Mouse (Mus musculus) MEL (cell line): ENCODE data around the gene Fkbp9. TPM values are rescaled to one million over a fixed set of nuclear protein-coding genes. Genes with fewer than 3 reads are reported as not detected.

Experiments used
- DNase-seq: peaks from one replicate; pipeline ENCODE4 v3.0.0; 2011; ENCODE audit warnings: low read depth, low spot score
- H3K27ac ChIP-seq: 2 replicates; pipeline ENCODE4 v1.5.1; 2012; ENCODE audit warnings: low read depth, mild to moderate bottlenecking, control low read depth, low read length, moderate library complexity; ENCODE audit not compliant: control insufficient read depth
- H3K27me3 ChIP-seq, 2 experiments: fragments of 150-350 bp in 1 of 2; sonication (generic) in 1 of 2; 2 replicates each; pipeline ENCODE4 v1.6.1; 2012; ENCODE audit warnings: low read length in 2 of 2, mild to moderate bottlenecking in 2 of 2, improper control_type of control experiment in 1 of 2, moderate library complexity in 1 of 2; ENCODE audit not compliant: insufficient read depth in 2 of 2, control insufficient read depth in 1 of 2
- H3K36me3 ChIP-seq, 2 experiments: 2 replicates each; pipeline ENCODE4 v1.6.1; 2012 to 2014; ENCODE audit warnings: low read length in 2 of 2, improper control_type of control experiment in 1 of 2, inconsistent platforms in 1 of 2, mild to moderate bottlenecking in 1 of 2; ENCODE audit not compliant: insufficient read depth in 2 of 2, control insufficient read depth in 1 of 2
- H3K4me1 ChIP-seq, 2 experiments: fragments of 150-350 bp in 1 of 2; sonication (generic) in 1 of 2; 2 replicates each; pipeline ENCODE4 v1.6.1; 2012; ENCODE audit warnings: low read length in 2 of 2, improper control_type of control experiment in 1 of 2, mild to moderate bottlenecking in 1 of 2; ENCODE audit not compliant: insufficient read depth in 2 of 2, control insufficient read depth in 1 of 2
- H3K4me3 ChIP-seq, 2 experiments: fragments of 150-350 bp in 1 of 2; sonication (generic) in 1 of 2; 2 replicates each; pipeline ENCODE4 v1.5.1; 2012; ENCODE audit warnings: low read depth in 2 of 2, low read length in 2 of 2, mild to moderate bottlenecking in 2 of 2, moderate library complexity in 2 of 2, control low read depth in 1 of 2, improper control_type of control experiment in 1 of 2; ENCODE audit not compliant: control insufficient read depth in 1 of 2, insufficient read depth in 1 of 2
- H3K79me2 ChIP-seq: 2 replicates; pipeline ENCODE4 v1.6.1; 2012; ENCODE audit warnings: mild to moderate bottlenecking, low read length, moderate library complexity; ENCODE audit not compliant: control insufficient read depth, poor library complexity, insufficient read depth
- H3K9ac ChIP-seq: 2 replicates; pipeline ENCODE4 v1.6.1; 2012; ENCODE audit warnings: low read depth, mild to moderate bottlenecking, control low read depth, low read length, moderate library complexity; ENCODE audit not compliant: control insufficient read depth, poor library complexity, severe bottlenecking
- H3K9me3 ChIP-seq: fragments of 150-350 bp; sonication (generic); replicated peaks from 2 replicates; pipeline ENCODE4 v1.6.1; 2012; ENCODE audit warnings: mild to moderate bottlenecking, low read length, improper control_type of control experiment, moderate library complexity; ENCODE audit not compliant: insufficient read depth
- CHD1 ChIP-seq: IDR thresholded peaks from 2 replicates; pipeline ENCODE4 v1.6.1; 2012; ENCODE audit warnings: low read depth, mild to moderate bottlenecking, inconsistent platforms, low read length, improper control_type of control experiment
- CHD2 ChIP-seq: IDR thresholded peaks from 2 replicates; pipeline ENCODE4 v1.6.1; 2011; ENCODE audit warnings: low read length, improper control_type of control experiment
- CTCF ChIP-seq, 3 experiments: IDR thresholded peaks in 2 of 3; conservative IDR thresholded peaks in 1 of 3; 2 replicates each; pipeline ENCODE4 v1.5.1; 2011 to 2012; ENCODE audit warnings: low read length in 3 of 3, low read depth in 2 of 3, mild to moderate bottlenecking in 2 of 3, improper control_type of control experiment in 1 of 3, inconsistent platforms in 1 of 3, mixed read lengths in 1 of 3, moderate library complexity in 1 of 3; ENCODE audit not compliant: control insufficient read depth in 1 of 3, insufficient read depth in 1 of 3, poor library complexity in 1 of 3, severe bottlenecking in 1 of 3
- ETS1 ChIP-seq: IDR thresholded peaks from 2 replicates; pipeline ENCODE4 v1.6.1; 2012; ENCODE audit warnings: low read depth, mild to moderate bottlenecking, inconsistent platforms, low read length, improper control_type of control experiment, moderate library complexity
- GABPA ChIP-seq: IDR thresholded peaks from 2 replicates; pipeline ENCODE4 v1.6.1; 2012; ENCODE audit warnings: low read depth, mild to moderate bottlenecking, inconsistent platforms, low read length, improper control_type of control experiment, moderate library complexity
- GATA1 ChIP-seq: IDR thresholded peaks from 2 replicates; pipeline ENCODE4 v1.6.1; 2011; ENCODE audit warnings: low read depth, low read length, improper control_type of control experiment
- HCFC1 ChIP-seq: IDR thresholded peaks from 2 replicates; pipeline ENCODE4 v1.6.1; 2012; ENCODE audit warnings: low read depth, mild to moderate bottlenecking, inconsistent platforms, low read length, improper control_type of control experiment, moderate library complexity
- JUND ChIP-seq: IDR thresholded peaks from 2 replicates; pipeline ENCODE4 v1.6.1; 2011; ENCODE audit warnings: low read depth, mild to moderate bottlenecking, improper control_type of control experiment, low read length
- KAT2A ChIP-seq: conservative IDR thresholded peaks from 2 replicates; pipeline ENCODE4 v1.6.1; 2012; ENCODE audit warnings: low read depth, low read length, improper control_type of control experiment, inconsistent platforms
- MAX ChIP-seq: IDR thresholded peaks from 2 replicates; pipeline ENCODE4 v1.6.1; 2011; ENCODE audit warnings: low read length, improper control_type of control experiment
- MAZ ChIP-seq: IDR thresholded peaks from 2 replicates; pipeline ENCODE4 v1.6.1; 2012; ENCODE audit warnings: low read depth, mild to moderate bottlenecking, inconsistent platforms, low read length, improper control_type of control experiment
- MEF2A ChIP-seq: IDR thresholded peaks from 2 replicates; pipeline ENCODE4 v1.6.1; 2014; ENCODE audit warnings: low read depth, mild to moderate bottlenecking, inconsistent platforms, low read length, improper control_type of control experiment; ENCODE audit not compliant: poor library complexity, insufficient replicate concordance, severe bottlenecking; ENCODE audit errors: extremely low read depth
- MXI1 ChIP-seq: IDR thresholded peaks from 2 replicates; pipeline ENCODE4 v1.6.1; 2011; ENCODE audit warnings: mild to moderate bottlenecking, low read depth, low read length, improper control_type of control experiment
- MYB ChIP-seq: IDR thresholded peaks from 2 replicates; pipeline ENCODE4 v1.6.1; 2011; ENCODE audit warnings: mild to moderate bottlenecking, low read depth, low read length, improper control_type of control experiment
- MYC ChIP-seq: IDR thresholded peaks from 2 replicates; pipeline ENCODE4 v1.6.1; 2011; ENCODE audit warnings: low read depth, mild to moderate bottlenecking, low read length, improper control_type of control experiment, moderate library complexity
- NELFE ChIP-seq: IDR thresholded peaks from 2 replicates; pipeline ENCODE4 v1.6.1; 2011; ENCODE audit warnings: low read depth, low read length, improper control_type of control experiment
- NRF1 ChIP-seq: IDR thresholded peaks from 2 replicates; pipeline ENCODE4 v1.6.1; 2014; ENCODE audit warnings: low read depth, mild to moderate bottlenecking, inconsistent platforms, low read length, improper control_type of control experiment, moderate library complexity; ENCODE audit not compliant: poor library complexity, insufficient read depth, severe bottlenecking
- POLR2AphosphoS2 ChIP-seq: IDR thresholded peaks from 2 replicates; pipeline ENCODE4 v1.6.1; 2011; ENCODE audit warnings: low read length, improper control_type of control experiment
- POLR2AphosphoS5 ChIP-seq: IDR thresholded peaks from 2 replicates; pipeline ENCODE4 v1.6.1; 2012; ENCODE audit warnings: low read depth, borderline replicate concordance, mild to moderate bottlenecking, inconsistent platforms, low read length, moderate library complexity, mixed read lengths
- RAD21 ChIP-seq: IDR thresholded peaks from 2 replicates; pipeline ENCODE4 v1.6.1; 2011; ENCODE audit warnings: mild to moderate bottlenecking, low read depth, low read length, improper control_type of control experiment
- SIN3A ChIP-seq: IDR thresholded peaks from 2 replicates; pipeline ENCODE4 v1.6.1; 2012; ENCODE audit warnings: low read length, improper control_type of control experiment, inconsistent platforms
- SMC3 ChIP-seq: IDR thresholded peaks from 2 replicates; pipeline ENCODE4 v1.6.1; 2011; ENCODE audit warnings: low read depth, low read length, improper control_type of control experiment
- TBP ChIP-seq: IDR thresholded peaks from 2 replicates; pipeline ENCODE4 v1.8.0; 2011; ENCODE audit warnings: low read depth, low read length, improper control_type of control experiment
- TCF12 ChIP-seq: IDR thresholded peaks from 2 replicates; pipeline ENCODE4 v1.6.1; 2014; ENCODE audit warnings: low read depth, mild to moderate bottlenecking, inconsistent platforms, low read length, improper control_type of control experiment, moderate library complexity
- UBTF ChIP-seq: IDR thresholded peaks from 2 replicates; pipeline ENCODE4 v1.6.1; 2012; ENCODE audit warnings: low read depth, mild to moderate bottlenecking, inconsistent platforms, low read length, improper control_type of control experiment, moderate library complexity, borderline replicate concordance; ENCODE audit not compliant: insufficient read depth
- USF1 ChIP-seq: IDR thresholded peaks from 2 replicates; pipeline ENCODE4 v1.6.1; 2014; ENCODE audit warnings: low read depth, mild to moderate bottlenecking, inconsistent platforms, low read length, improper control_type of control experiment, moderate library complexity
- ZC3H11A ChIP-seq: IDR thresholded peaks from 2 replicates; pipeline ENCODE4 v1.6.1; 2012; ENCODE audit warnings: low read depth, mild to moderate bottlenecking, inconsistent platforms, low read length, improper control_type of control experiment
- ZKSCAN1 ChIP-seq: IDR thresholded peaks from 2 replicates; pipeline ENCODE4 v1.6.1; 2012; ENCODE audit warnings: low read depth, mild to moderate bottlenecking, inconsistent platforms, low read length, improper control_type of control experiment, moderate library complexity
- ZMIZ1 ChIP-seq: IDR thresholded peaks from 2 replicates; pipeline ENCODE4 v1.6.1; 2012; ENCODE audit warnings: low read depth, mild to moderate bottlenecking, inconsistent platforms, low read length, improper control_type of control experiment, moderate library complexity
- ZNF384 ChIP-seq: IDR thresholded peaks from 2 replicates; pipeline ENCODE4 v1.6.1; 2012; ENCODE audit warnings: low read depth, mild to moderate bottlenecking, inconsistent platforms, low read length, improper control_type of control experiment
- polyA plus RNA-seq, 2 experiments: library from polyadenylated mRNA; stranded (reverse) in 1 of 2; unstranded in 1 of 2; fragments of >175 nt in 1 of 2; fragments of >200 nt in 1 of 2; gene quantifications; 2 replicates each; pipeline versions ENCODE4 v1.2.1 to v1.2.4; 2012; ENCODE audit warnings: low replicate concordance in 2 of 2, low read depth in 1 of 2; ENCODE audit not compliant: insufficient read length in 2 of 2, insufficient read depth in 1 of 2, missing spikeins in 1 of 2
- total RNA-seq: library from RNA; depleted of rRNA; stranded (reverse); fragments of 300-350 nt; gene quantifications from 2 replicates; pipeline ENCODE4 v1.2.3, GENCODE M21; 2012

Gene Fkbp9
- total and polyA plus RNA-seq, 3 experiments = 3.0 to 19.5 TPM; not detected in 1

DNA sequence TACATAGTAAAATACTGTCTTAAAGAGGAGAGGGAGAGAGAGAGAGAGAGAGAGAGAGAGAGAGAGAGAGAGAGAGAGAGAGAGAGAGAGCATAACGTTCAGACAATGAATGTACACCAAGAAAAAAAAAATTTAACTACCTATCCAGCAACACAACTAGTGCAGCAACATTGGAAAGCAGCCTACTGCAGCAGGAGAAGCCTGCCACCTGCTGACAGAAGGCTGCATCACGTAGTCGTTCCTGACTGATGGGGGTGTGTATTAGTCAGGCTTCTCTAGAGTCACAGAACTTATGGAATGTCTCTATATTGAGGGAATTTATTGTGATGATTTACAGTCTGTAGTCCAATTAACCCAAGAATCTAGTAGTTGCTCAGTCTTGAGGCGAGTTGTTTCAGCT is 77.1 kb downstream of the Fkbp9 start:
- peak; percentile 76 for TF ChIP-seq ZNF384
- TF ChIP-seq CHD1 = no peak
- TF ChIP-seq MXI1 = peak; percentile 31; the same call in 1 of the 2 replicates
- TF ChIP-seq ZC3H11A = peak; percentile 67
- TF ChIP-seq SMC3 = peak; percentile 80
- no peak for TF ChIP-seq NRF1
- TF ChIP-seq CTCF (IDR thresholded peaks at IDR 0.05 in 2 of 3, conservative IDR thresholded peaks at IDR 0.05 in 1 of 3; ENCODE audit: control insufficient read depth in 1 of 3, insufficient read depth in 1 of 3, low read depth in 2 of 3, low read length in 3 of 3, poor library complexity in 1 of 3, severe bottlenecking in 1 of 3) = peak; percentile 77 to 86 (median 79)
- peak; percentile 73 for TF ChIP-seq RAD21
- 0 out of 2 replicates have a peak, but pooled peaks have one; percentile 28 for TF ChIP-seq SIN3A
- Histone ChIP-seq H3K9me3 (no peaks in the 10 kb centered on the region), H3K79me2 (peaks cover 66% of the 10 kb centered on the region), H3K36me3 (peaks cover 0 to 58% of the 10 kb centered on the region in 2 experiments; a peak in 3 of 4 replicates), H3K4me3 (no peak overlapping the region), H3K27ac (peak overlapping the region; percentile 44; the same call in 1 of the 2 replicates), H3K4me1 (peaks cover 25 to 30% of the 10 kb centered on the region in 2 experiments), H3K27me3 (no peaks in the 10 kb centered on the region), H3K9ac (no peak overlapping the region; the same call in 1 of the 2 replicates)
- peak; percentile 79 for DNase-seq

DNA sequence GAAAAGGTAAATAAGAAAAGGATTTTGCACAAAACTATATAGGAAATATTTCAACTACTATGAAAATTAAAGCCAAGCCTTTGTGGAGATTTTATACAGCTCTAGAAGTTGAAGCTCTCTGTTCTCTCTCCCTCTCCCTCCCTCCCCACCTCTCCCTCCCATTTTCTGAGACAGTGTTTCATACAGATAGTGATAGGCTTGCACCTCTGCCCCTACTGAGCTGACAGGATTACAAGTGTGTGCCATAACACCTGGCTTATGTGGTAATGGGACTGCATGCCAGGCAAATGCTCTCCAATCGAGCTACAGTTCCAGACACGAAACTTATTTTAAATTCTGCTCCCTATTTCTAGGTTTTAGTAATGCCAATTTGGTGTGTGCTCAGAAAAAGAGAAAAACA is 79.1 kb downstream of the Fkbp9 start:
- Histone ChIP-seq H3K79me2 (peaks cover 67% of the 10 kb centered on the region), H3K9ac (no peak overlapping the region), H3K36me3 (peaks cover 0 to 68% of the 10 kb centered on the region in 2 experiments; a peak in 3 of 4 replicates), H3K27ac (no peak overlapping the region), H3K9me3 (no peaks in the 10 kb centered on the region), H3K27me3 (no peaks in the 10 kb centered on the region), H3K4me3 (no peak overlapping the region), H3K4me1 (peaks cover 29 to 30% of the 10 kb centered on the region in 2 experiments)
- peak; percentile 63 for DNase-seq
- TF ChIP-seq MEF2A = no peak
- no peak for TF ChIP-seq NRF1
- TF ChIP-seq CTCF (IDR thresholded peaks at IDR 0.05 in 2 of 3, conservative IDR thresholded peaks at IDR 0.05 in 1 of 3; ENCODE audit: control insufficient read depth in 1 of 3, insufficient read depth in 1 of 3, low read depth in 2 of 3, low read length in 3 of 3, poor library complexity in 1 of 3, severe bottlenecking in 1 of 3) = no peak
- TF ChIP-seq MAZ = peak; percentile 60; the same call in 1 of the 2 replicates
- no peak for TF ChIP-seq MYC
- TF ChIP-seq ZNF384 = no peak
- TF ChIP-seq ZMIZ1 = no peak
- no peak for TF ChIP-seq CHD1
- no peak for TF ChIP-seq KAT2A
- no peak for TF ChIP-seq USF1
- TF ChIP-seq ETS1 = peak; percentile 77
- no peak for TF ChIP-seq RAD21
- TF ChIP-seq JUND = no peak
- TF ChIP-seq NELFE = no peak
- no peak for TF ChIP-seq MAX
- TF ChIP-seq CHD2 = no peak
- peak; percentile 86 for TF ChIP-seq TCF12
- TF ChIP-seq SIN3A = no peak
- TF ChIP-seq POLR2AphosphoS2 = no peak
- no peak for TF ChIP-seq MYB
- no peak for TF ChIP-seq POLR2AphosphoS5
- no peak for TF ChIP-seq ZKSCAN1
- TF ChIP-seq HCFC1 = no peak
- 0 out of 2 replicates have a peak, but pooled peaks have one; percentile 36 for TF ChIP-seq GATA1
- no peak for TF ChIP-seq SMC3
- TF ChIP-seq TBP = no peak
- TF ChIP-seq ZC3H11A = no peak
- TF ChIP-seq GABPA = no peak
- no peak for TF ChIP-seq UBTF
